Mouse (Mus musculus): Measurements from ENCODE around the gene Slc37a2.

Gene Slc37a2

DNA sequence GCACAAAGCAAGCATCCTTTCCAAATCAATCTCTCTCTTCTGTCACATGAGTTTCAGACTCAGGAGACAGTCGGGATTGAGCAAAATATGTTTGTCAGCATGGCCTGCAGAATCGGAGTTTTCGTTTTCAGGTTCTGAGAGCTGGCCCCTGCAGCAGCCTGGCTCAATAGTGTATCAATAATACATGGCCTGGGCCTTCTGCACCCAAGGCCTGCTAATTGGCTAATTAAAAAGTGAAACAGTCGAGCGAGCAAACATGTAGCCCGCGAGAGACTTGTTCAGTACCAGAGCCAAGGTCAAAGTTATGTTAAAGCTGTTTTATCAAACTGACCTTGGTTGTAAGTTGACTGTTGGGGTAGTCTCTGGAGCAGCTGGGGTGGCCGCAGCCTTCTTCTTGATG lies 34.8 kb downstream of the Slc37a2 start:
- no peak for DNase-seq (ENCODE audit: extremely low spot score, low read depth, low spot score)

DNA sequence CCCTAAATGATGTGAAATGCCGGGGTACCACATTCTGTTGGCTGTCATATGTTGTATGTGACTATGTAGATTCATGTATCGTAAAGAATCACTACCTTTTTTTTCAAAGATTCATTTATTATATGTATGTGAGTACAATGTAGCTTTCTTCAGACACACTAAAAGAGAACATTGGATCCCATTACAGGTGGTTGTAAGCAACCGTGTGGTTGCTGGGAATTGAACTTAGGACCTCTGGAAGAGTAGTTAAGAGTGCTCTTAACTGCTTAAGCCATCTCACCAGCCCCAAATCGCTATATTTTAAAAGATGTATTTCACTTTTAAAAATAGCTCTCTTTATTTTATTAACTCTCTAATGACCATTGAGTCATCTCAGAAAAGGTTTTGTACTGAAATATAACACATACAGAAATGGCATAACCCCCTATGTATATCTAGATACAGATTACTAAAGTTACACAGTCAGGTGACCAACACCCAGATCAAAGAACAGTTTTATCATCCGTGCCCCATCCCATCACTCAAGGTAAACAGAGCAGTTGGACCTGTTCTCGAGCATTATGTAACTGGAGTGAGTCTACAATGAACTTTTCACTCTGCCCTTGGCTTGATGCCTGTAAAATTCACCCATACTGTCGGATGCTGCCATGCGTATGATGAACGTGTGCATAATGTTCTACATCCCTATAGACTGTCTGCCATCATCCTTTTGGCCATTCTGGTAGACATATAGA lies 41.0 kb downstream of the Slc37a2 start:
- DNase-seq (ENCODE audit: extremely low spot score, low read depth, low spot score), result no peak

DNA sequence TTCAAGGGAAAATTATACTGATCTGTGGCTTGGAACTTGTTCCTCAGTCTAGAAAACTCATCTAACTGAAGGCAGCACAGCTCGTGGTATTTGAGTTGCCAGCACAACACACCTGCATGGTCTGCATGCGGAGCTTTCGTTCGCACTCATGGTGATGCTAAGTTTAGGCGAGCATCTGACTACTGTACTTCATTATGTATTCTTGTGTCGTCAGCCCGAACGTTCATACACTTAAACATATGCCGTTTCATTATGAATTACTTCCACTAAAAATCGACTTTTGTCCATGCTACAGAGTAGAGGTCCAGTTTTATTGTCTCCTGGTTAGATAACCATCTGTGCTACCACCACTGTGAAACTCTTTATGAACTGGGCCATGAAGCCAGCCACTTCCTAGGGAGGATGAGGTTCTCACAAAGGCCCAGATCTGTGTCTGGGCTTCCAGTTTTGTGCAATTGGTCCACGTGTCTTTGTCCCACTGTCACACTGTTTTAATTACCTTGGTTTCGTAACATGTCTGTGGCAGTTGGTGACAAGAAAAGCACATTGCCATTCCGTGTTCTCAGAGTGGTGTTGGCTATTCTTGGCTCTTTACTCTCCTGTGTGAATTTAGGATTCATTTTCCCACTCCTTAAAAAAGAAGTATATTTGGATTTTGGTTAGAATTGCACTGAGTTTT lies 42.3 kb downstream of the Slc37a2 start:
- no peak for DNase-seq (ENCODE audit: extremely low spot score, low read depth, low spot score)

DNA sequence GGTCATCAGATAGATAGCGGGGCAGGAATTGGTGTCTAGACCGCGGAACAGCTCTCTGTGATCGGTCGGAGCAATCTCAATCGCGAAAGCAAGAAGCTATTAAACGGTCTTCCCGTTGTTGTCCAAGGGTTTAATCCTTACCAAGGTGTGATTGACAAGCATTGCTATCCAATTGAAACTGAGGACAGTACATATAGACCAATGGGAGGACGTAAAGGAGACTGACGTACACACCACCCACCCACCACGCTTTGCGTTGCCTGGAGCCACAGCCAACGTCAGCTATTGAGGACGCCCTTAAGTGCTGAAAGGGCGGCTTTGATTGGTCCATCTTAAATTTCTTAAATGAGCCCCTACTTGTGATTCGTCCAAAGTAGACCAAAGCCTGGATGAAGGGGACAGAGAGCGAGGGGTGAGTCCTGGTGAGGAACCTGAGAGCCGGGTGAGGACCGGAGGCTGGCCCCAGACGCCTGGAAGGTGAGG lies 47.6 kb downstream of the Slc37a2 start, which contains the start of gene Tmem218:
Gene Tmem218 (plus strand): TSS at position 295 of the 483 bp plus-strand sequence.
- DNase-seq (ENCODE audit: extremely low spot score, low read depth, low spot score), result peak; percentile 100

DNA sequence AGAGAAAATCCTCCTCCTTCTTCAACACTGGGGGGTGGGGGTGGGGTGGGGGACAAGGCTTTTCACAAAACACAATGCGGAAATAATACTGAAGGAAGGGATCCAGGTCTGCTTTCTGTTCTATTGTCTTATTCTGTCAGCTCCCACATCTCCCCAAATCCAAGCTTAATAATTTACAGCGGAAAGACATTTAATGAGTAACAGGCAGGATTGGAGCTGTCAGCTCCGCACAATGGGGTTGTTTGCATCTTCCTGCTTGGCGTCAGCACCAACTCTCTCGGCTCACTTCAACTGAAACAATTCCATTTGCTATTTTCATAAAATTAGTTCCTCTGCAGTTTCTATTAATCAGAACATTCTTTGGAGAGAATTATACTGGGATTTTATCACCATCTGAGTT lies 51.7 kb downstream of the Slc37a2 start:
- DNase-seq (ENCODE audit: extremely low spot score, low read depth, low spot score), result no peak

DNA sequence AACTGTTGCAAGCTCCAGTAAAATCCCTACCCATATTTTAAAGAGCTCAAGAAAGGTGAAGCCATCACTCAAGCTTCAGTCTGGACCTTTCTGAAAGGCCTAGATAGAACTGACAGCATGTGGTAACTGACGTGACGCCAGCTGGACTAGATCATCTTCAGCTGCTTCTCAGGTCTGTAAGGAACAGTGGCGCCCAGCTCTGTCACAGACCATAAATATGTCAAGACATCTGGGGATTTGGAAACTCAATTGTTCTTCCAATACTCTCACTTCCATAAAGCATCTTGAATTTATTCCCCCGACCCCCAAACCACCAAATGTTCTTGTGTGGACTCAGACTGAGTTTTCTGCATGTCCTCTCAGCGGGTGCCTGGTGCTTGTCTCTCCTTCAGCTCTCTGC lies 55.1 kb downstream of the Slc37a2 start:
- no peak for DNase-seq (ENCODE audit: extremely low spot score, low read depth, low spot score)

DNA sequence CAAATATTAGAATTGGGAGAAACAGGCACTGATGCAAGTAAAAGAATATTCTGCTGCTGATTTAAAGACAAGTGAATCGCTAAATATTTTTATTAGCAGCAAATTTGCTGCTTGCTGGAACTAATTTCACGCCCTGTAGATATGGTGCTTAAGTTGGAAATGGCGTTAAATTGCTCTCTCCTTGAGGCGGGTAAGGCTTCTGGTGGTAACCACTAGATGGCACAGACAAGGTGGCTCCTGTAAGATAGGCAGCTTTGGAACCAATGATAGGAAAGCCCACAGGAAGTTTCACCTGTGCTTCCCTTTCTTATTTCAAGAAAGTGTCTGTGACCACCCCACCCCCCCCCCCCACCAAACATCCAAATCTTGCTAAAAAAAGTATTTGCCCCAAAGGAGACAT lies 58.5 kb downstream of the Slc37a2 start:
- DNase-seq (ENCODE audit: extremely low spot score, low read depth, low spot score), result no peak

DNA sequence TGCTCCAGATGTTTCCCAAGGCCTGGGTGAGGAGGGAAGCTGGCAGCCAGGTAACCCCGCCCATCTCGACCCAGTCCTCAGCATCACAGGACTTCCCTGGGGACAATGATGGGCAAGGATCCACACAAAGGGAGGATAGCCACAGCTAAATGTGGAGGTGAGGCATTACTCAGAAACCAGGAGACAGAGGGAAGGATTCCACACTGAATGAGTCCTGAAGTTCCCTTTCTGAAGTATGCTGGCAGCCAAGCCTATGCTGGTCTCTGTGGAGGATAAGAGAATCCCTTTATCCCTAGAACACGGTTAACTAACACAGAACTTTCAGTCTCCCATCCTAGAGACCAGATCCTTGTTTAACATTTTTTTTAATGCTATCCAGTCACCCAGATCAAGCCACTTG lies 67.5 kb downstream of the Slc37a2 start:
- no peak for DNase-seq (ENCODE audit: extremely low spot score, low read depth, low spot score)

DNA sequence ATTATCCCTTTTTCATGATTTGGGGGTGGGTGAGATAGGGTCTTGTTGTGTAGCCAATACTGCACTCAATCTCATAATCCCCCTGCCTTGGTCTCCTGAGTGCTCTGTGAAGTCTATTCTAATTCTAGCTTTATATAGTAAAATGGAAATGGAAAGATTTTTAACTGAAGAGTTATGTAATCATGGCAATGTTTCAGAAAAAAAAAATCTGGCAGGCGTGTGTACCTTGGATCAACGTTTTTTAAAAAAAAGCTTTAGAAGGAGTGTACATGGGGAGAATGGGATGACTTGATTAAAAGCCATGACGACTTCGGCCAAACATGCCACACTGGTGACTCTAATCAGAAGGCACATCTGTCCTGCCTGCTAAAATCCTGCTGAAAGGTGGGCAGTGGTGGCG lies 68.1 kb downstream of the Slc37a2 start:
- no peak for DNase-seq (ENCODE audit: extremely low spot score, low read depth, low spot score)

DNA sequence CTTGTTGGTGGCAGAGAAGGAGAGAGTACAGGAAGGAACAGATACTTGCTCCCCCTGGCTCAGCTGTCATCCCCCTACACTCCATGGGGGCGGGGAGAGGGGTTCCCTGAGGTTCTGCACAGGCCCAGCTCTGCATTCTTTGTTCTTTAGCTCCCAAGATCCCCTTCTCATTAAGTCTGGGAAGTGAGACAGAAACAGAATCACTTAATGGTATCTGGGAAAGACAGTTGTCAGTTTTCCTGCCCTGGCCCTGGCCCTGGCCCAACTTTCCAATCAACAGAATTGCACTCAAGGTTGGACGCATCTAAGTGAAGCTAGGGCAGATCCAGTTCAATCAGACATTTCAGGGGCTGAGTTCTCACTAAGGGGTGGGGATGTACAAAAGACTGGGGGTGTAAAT lies 72.4 kb downstream of the Slc37a2 start:
- DNase-seq (ENCODE audit: extremely low spot score, low read depth, low spot score), result no peak

DNA sequence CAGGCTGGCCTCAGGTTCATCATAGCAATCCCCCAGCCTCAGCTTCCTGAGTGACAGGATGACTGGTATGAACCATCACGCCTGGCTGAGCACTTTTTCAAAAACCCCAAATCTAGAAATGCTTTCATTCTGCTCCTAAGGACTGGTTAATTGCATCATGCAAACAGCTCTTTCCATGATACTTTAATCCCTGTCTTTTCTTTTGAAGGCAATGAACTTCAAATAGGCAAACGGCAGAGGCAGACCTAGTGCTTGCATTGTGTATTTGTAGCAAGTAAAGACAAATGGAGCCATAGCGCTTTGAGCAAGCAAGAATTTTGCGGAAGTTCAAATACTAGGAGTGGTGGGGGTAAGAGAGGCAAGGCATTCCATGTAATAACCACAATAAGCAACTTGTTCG lies 73.9 kb downstream of the Slc37a2 start:
- no peak for DNase-seq (ENCODE audit: extremely low spot score, low read depth, low spot score)

DNA sequence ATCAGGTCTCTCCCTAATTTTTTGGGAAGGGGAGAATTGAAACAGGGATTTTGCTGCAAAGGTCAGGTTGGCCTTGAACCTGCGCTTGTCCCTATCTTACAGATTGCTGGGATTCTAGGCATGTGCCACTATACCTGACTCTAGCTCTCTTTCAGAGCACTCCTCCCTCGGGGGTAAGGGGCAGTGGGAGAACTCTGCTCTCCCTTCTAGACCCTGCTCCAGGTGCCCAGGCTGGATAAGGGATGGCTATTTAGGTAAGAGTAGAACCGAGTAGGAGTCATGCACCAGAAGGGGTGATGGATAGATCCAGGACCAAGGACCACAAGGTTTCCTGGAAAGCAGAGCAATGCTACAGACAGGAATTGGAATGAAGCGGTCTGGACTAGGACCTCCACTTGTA lies 75.9 kb downstream of the Slc37a2 start:
- DNase-seq (ENCODE audit: extremely low spot score, low read depth, low spot score), result no peak

DNA sequence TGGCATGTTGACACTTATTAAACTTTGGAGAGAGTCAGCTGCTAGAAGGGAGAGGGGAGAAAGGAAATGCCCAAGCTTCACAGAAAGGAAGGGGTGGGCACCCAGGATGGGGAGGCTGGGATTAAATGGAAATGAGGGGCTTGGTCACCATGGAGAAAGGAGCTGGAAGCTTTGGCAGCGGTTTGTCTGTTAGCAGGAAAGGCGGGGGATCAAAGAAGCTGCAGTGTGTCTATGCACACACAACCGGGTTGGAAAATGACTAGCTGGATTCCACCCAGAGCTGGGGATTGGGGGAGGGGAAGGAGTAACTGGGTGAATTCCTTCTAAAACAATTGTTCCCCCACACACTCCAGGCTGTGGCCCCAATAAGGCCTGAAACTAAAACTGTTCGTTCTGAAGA lies 76.6 kb downstream of the Slc37a2 start:
- no peak for DNase-seq (ENCODE audit: extremely low spot score, low read depth, low spot score)
